Mouse (Mus musculus) left cerebral cortex, adult 2 months (tissue): ENCODE data around the gene Gm10300. TPM values are rescaled to one million over a fixed set of nuclear protein-coding genes. Genes with fewer than 3 reads are reported as not detected.

Experiments used
- DNase-seq, 2 experiments: peaks; one replicate each; pipeline ENCODE4 v3.0.0; 2021 to 2022; ENCODE audit warnings: low spot score in 2 of 2, mixed read lengths in 1 of 2; ENCODE audit errors: extremely low spot score in 1 of 2
- H3K27ac ChIP-seq: fragments of 200-600 bp; 2 replicates; pipeline ENCODE4 v1.8.1; 2022
- H3K4me3 ChIP-seq: fragments of 200-600 bp; 2 replicates; pipeline ENCODE4 v1.8.1; 2022
- CTCF ChIP-seq: fragments of 200-600 bp; IDR thresholded peaks from 2 replicates; pipeline ENCODE4 v1.8.1; 2022; ENCODE audit warnings: antibody characterized with exemption, mild to moderate bottlenecking, moderate library complexity
- intact Hi-C: fragments of 180-260 bp; cut with DNase I; formaldehyde crosslinking; loops from one replicate; pipeline ENCODE4 v1.15.1; 2025
- total RNA-seq, 2 experiments: library from RNA; stranded (reverse); gene quantifications; 2 replicates each; pipeline ENCODE4 v1.2.3; 2021

Gene Gm10300
- total RNA-seq, 2 experiments from 2014 or later: not detected

DNA sequence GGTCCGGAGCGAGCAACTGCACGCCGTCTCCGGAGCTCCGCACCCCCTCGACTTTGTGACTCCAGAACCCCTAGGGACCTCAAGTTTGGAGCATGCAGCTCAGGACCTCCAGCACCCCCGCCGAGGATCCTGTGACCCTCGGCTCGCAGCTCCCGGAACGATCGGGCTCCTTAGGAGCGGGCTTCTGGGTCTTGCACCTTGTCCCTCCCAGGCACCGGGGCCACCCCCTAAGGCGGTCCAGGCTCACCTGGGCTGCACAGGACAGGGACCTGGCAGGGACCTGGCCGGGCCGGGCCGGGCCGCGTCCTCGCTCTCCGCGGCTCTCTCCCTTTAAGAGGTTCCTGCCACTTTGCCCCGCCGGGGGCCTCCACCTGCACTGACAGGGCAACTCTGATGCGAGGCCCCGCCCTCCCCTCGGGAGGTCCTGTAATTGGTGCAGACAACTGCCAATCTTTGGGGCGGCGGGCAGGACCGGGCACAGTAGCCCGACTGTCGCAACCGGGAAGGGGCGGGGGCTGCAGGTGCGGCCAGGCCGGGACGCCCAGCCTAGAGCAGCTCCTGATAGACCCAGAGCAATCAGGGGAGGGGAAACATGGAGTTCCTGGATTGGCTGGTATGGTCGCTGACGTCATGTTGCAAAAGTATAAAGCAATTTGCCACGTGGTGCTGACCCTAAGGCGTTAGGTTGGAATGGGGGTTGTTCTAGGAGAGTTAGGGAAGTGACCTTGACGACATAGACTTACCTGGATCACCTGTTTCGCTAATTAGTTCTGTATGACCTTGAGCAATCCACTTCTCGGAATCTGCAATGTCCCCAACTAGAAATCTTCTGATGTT lies 654 bp downstream of the Gm10300 start, which contains the start of gene Epb41:
TSS of gene Epb41 (minus strand) at position 389 of the 837 bp plus-strand sequence.
- peak; percentile 94 to 97 for DNase-seq
- Histone ChIP-seq H3K27ac (peak within 1 kb of the TSS; percentile 83), H3K4me3 (peak within 1 kb of the TSS; percentile 89)
- intact Hi-C loops: loop anchor here (5.0 kb wide), 1 partner anchor 38 kb away; no protein-coding TSS in a partner anchor
- TF ChIP-seq CTCF: no peak; the same call in 1 of the 2 replicates

DNA sequence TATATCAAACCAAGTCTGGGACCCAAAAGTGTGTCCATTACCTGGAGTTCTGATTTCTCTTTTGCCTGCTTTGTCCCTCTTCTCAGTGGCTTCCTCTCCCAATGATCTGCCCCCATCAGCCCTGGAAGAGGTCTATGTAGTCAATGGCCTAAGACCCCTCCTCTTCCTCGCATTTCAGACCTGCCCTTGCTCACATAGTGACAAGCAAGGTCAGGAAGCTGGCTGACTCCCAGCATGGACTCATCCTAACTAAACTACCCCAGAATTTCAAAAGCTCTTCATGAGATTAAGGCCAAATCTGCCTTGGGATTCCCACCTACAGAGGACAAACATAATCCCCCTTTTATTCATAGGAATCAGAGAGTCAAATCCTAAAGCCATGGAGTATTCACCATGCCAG lies 1.3 kb downstream of the Gm10300 start:
- Histone ChIP-seq H3K27ac (peak overlapping the region; percentile 41; the same call in 1 of the 2 replicates), H3K4me3 (peak overlapping the region; percentile 89)
- TF ChIP-seq CTCF: no peak
- intact Hi-C loops: loop anchor here (2.0 to 5.0 kb wide), 2 partner anchors 38 to 159 kb away; no protein-coding TSS in a partner anchor
- no peak for DNase-seq

DNA sequence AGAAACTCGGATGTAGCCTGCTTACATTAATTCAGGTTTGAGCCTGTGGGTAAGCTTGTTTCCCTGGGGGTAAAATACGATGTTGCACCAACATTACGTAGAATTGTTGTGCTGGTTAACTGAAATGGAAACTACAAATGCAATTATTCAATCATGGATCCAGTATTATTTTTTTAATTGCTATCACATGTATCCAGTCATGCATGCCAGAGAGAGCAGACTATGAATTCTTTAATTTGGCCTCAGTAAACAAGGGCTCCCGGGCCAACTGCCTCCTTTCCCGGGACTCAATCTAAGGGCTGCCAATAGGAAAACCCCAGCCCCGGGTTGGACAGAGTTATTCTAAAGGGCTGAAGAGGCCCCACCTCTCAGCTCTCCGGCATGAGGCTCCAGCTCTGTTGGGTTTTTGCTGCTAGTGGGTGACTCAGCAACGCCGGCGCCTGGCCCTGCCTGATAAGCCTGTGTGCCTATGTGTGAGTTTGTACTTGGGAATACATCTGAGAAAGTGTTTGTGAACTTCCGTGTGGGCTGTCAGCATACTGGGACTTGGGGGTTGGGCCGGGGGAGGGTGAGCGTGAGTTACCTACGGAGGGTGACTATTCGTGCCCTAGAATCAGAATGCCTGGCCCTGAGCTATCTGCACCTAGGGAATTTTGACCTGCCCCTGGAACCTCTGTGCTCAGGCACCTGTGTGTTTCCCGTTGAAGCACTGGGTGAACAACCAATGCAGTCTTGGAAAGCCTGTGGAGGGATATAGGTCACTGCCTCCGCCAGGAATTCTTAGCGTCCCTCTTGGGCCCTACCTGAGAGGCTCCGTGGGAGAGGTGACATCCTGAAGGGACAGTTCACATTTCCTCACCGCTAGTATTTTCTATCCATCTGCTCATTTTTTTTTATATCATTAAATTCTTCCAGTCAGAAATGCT lies 2.2 kb downstream of the Gm10300 start:
- peak; percentile 34 to 43 for DNase-seq
- H3K4me3 ChIP-seq: no peak overlapping the region
- H3K27ac ChIP-seq: peak overlapping the region; percentile 50
- no peak for TF ChIP-seq CTCF
- intact Hi-C loops: loop anchor here (2.0 to 5.0 kb wide), 2 partner anchors 39 to 160 kb away; no protein-coding TSS in a partner anchor

DNA sequence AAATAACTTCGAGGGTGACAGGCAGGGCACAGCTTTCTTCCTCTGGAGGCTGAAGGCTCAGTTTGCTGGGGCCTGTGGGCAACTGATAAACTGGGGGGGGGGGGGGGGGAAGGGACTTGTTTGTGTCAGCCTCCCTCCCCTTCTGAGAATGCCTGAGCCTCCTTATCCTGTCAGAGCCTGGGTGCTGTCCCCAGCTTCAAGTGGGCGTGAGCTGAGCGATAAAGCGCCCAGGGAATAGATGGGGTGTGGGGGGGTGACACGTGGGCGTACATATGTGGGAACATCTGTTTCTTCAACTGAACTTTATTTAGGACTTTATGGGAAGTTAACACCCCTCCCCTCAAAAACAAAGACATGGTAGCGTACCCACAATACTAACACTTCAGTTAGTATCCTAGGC lies 2.9 kb downstream of the Gm10300 start:
- no peak for DNase-seq
- intact Hi-C loops: loop anchor here (2.0 to 5.0 kb wide), 2 partner anchors 40 to 161 kb away; no protein-coding TSS in a partner anchor
- TF ChIP-seq CTCF: no peak
- H3K4me3 ChIP-seq: no peak overlapping the region
- peak overlapping the region; percentile 50; the same call in 1 of the 2 replicates for H3K27ac ChIP-seq

DNA sequence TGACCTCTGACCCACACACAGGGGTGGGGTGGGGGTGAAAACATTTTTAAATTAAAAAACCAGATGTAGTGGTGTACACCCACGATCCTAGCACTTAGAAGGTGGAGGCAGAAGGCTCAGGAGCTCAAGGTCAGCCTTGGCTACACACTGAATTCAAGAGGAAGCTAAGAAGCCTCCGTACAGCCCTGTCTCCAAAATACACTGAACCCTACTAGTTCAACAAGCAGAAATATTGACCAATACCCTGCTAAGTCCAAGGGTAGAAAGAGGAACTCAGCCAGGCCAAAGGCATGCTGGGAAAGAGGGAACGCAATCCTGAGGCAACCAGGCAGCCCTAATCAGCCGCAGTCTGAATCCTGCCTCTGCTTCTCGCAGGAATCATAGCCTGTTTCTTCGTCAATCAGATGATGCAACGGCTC lies 3.8 kb downstream of the Gm10300 start:
- DNase-seq: no peak

DNA sequence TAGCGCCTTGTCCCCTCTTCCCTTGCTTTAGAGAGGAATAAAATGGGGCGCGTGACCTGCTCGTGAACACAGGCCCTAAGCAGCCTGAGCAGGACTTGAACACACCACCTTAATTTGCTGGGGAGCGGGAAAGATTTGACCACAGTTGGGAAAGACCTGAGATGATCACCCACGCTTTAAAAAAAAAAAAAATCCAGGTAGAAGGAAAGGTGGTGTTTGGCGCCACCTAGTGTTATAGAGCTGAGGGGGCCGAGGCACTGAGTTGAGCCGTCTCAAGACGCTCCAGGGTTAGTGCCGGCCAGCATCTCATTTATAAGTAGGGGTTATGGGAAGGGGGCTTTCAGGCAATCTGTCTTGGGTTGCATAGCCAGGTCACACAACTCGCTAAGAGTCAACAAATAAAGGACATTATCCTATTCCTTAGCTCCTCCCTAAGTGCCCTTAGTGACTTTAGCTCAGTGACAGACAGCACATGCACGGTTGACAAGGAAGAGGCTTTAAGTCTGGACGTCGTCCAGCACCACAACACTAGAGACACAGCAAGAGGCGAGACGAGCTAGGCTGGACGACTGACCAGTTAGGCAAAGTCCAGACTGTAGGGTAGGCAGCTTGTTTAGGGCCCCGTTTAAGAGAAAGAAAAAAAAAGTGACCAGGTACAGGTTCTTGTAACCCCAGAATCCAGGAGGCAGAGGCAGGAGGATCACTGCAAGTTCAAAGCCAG lies 5.2 kb downstream of the Gm10300 start:
- intact Hi-C loops: loop anchor here (1.0 to 5.0 kb wide), 3 partner anchors 42 to 219 kb away; no protein-coding TSS in a partner anchor
- TF ChIP-seq CTCF: peak; percentile 85
- H3K27ac ChIP-seq: no peak overlapping the region
- H3K4me3 ChIP-seq: no peak overlapping the region
- peak; percentile 60 to 67 for DNase-seq

More for the DNA sequence above, 3.8 kb downstream of the Gm10300 start:
- no peak for TF ChIP-seq CTCF
- intact Hi-C loops: loop anchor here (5.0 kb wide), 1 partner anchor 41 kb away; no protein-coding TSS in a partner anchor
- Histone ChIP-seq H3K27ac (peak overlapping the region; percentile 8; the same call in 1 of the 2 replicates), H3K4me3 (no peak overlapping the region)

DNA sequence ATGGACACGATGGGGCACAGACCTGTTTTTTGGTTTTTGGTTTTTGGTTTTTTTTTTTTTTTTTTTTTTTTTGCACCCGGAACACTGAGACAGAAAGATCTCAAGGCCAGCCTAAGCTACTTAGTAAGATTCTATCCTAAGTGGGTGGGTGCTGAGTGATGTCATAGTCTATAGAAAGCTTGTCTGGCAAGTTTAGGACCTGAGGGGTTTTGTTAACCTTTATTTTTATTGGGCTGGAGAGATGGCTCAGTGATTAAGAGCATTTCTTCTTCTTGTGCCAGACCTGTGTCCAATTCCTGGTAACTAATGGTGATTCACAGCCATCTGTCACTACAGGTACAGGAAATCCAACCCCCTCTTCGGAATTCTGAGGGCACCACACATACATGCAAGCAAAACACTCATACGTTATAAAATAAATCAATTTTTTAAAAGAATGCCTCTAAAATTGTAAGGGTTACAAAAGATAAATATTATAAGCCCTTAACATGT lies 6.0 kb downstream of the Gm10300 start:
- TF ChIP-seq CTCF: no peak
- intact Hi-C loops: no loop called here
- no peak for DNase-seq
- Histone ChIP-seq H3K4me3 (no peak overlapping the region), H3K27ac (no peak overlapping the region)

DNA sequence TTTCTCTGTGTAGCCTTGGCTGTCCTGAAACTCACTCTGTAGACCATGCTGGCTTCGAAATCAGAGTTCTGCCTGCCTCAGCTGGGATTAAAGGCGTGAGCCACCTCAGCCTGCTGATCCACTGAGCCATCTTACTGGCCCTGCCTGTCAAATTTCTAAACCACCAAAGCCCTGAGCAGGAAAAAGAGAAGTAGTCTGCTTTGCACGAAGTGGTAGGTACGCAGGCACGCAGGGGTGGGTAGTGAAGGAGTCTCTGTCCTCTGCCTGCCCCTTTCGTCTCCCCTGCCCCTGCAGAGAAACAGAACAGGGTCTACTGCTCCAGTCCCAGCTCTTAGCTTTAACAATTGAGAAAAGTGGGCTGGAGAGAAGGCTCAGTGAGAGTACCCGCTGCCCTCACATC lies 10.6 kb downstream of the Gm10300 start:
- no peak for TF ChIP-seq CTCF
- H3K27ac ChIP-seq: no peak overlapping the region

DNA sequence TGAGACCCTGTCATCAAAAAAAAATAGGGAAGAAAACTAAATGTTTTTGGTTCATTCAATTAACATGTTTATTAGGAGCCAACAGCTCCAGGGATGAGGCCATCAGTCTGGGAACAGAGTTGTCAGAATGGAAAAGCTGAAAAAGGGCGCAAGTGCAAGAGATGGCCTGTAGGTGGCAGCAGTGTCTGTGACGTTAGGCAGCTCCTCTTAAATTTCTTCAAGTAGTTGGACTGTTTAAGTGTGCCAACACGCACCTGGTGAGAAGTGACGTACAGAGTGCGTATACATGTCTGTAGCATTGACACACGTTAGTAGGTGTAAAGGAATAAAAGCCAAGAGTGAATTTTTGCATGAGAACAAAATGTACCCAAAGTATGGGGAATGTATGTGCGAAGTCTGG lies 14.4 kb downstream of the Gm10300 start:
- Histone ChIP-seq H3K27ac (no peak overlapping the region), H3K4me3 (no peak overlapping the region)
- TF ChIP-seq CTCF: peak; percentile 89
- intact Hi-C loops: loop anchor here (1.0 kb wide), 1 partner anchor 89 kb away; no protein-coding TSS in a partner anchor
- DNase-seq: peak; percentile 50 to 68

More for the DNA sequence above, 10.6 kb downstream of the Gm10300 start:
- no peak for DNase-seq
- intact Hi-C loops: no loop called here
- no peak overlapping the region for H3K4me3 ChIP-seq

DNA sequence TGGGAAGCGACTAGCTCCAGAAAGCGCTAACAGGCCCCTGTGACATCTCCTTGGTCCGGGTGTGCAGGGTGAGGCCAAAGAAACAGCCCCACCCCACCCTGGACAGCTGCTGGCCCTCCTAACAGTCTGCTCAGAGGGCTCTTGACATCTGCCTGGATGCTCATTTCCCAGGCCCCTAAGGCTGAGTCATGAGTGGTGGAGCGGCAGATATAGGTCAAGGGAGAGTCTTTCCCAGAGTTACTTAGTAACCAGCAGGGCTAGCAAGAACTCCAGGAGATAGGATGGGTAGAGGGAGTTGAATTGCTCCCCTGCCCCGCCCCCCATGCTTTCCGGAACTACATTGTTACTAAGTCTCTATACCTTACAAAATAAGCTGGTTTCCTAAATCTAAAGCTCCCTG lies 18.6 kb downstream of the Gm10300 start:
- intact Hi-C loops: loop anchor here (10.0 kb wide), 1 partner anchor 252 kb away; no protein-coding TSS in a partner anchor
- no peak for DNase-seq
- no peak for TF ChIP-seq CTCF
- Histone ChIP-seq H3K27ac (no peak overlapping the region), H3K4me3 (no peak overlapping the region)
